Mouse (Mus musculus): ENCODE results near the gene Smim24. TPM values are rescaled to one million over a fixed set of nuclear protein-coding genes. Genes with fewer than 3 reads are reported as not detected.
A peak's percentile ranks its signal among the peaks of the same experiment; 100 is the strongest.

The Smim24 gene
- polyA plus RNA-seq (2012; rRNA removed), result 3.6 and 4.5 TPM in 2 replicates

GRCm38 (mm10) chr10:81392781-81393185 lies at the start of gene Smim24:
Gene Smim24, plus strand, starts transcription at chr10:81393051.
- no peak for DNase-seq (ENCODE audit: extremely low spot score in 1 of 2, low spot score in 1 of 2)

GRCm38 (mm10) chr10:81344421-81345161 lies 48.3 kb upstream of the Smim24 start:
- DNase-seq (ENCODE audit: extremely low spot score in 1 of 2, low spot score in 1 of 2), result no peak

DNA sequence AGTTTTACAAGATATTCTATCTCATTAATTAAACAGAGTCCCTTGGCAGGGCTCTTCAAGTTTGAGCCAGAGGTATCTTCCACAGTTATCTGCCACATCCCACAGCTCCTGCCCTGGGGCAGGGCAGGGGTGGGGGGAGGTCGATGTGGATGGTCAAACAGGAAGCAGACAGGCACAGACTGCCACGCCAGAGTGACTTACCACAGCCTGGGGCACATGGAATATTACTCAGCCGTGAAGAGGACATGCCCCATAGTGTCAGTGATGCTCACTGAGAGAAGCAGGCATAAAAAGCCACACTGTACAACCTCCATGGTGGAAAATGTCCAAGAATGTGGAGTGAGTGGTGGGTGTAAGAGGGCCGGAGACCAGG lies 47.7 kb upstream of the Smim24 start:
- DNase-seq (ENCODE audit: extremely low spot score in 1 of 2, low spot score in 1 of 2), result no peak

- DNase-seq (ENCODE audit: extremely low spot score in 1 of 2, low spot score in 1 of 2), result peak in 1 of 2 experiments; percentile 54
These were observed 46.3 kb upstream of the Smim24 start for GRCm38 (mm10) chr10:81346453-81347067.

GRCm38 (mm10) chr10:81349146-81349545 lies 43.7 kb upstream of the Smim24 start:
- no peak for DNase-seq (ENCODE audit: extremely low spot score in 1 of 2, low spot score in 1 of 2)

- DNase-seq (ENCODE audit: extremely low spot score in 1 of 2, low spot score in 1 of 2), result no peak
These were observed 42.9 kb upstream of the Smim24 start for GRCm38 (mm10) chr10:81349961-81350350.

DNA sequence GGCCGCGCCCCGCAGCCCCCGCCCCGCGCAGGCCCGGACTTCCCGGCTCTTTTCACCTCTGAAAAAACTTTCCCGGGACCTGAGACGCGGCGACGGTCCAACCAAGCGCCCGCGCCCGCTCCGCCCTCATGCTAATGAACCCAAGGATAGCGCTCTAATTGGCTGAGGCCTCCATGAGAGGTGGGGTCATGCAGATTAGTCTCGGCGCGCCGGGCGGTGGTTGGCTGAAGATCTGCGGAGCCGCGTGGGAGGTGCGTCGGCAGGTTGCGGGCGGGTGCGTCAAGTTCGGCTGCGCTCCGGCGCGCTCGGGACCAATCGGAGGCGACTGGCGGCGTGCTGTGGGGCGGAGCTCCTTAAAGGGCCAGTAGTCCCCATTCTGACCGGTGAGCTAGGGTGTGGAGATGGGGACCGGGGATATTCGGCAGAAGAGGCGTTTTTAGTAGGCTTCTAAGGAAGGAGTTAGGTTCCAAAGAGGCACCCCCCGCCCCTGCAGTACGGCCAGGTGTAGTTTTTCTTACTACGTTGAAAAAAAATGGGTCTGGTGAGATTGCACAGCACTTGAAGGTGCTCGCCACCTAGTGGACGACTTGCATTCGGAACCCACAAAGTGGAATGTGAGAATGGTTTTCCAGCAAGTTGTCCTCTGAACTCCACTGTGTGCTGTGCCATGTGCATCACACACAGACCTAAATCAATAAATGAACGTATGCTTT lies 42.3 kb upstream of the Smim24 start, which contains the start of gene Hmg20b:
Gene Hmg20b (minus strand): TSS at position 130 of the 713 bp plus-strand sequence.
- peak; percentile 99 to 100 for DNase-seq (ENCODE audit: extremely low spot score in 1 of 2, low spot score in 1 of 2)

DNA sequence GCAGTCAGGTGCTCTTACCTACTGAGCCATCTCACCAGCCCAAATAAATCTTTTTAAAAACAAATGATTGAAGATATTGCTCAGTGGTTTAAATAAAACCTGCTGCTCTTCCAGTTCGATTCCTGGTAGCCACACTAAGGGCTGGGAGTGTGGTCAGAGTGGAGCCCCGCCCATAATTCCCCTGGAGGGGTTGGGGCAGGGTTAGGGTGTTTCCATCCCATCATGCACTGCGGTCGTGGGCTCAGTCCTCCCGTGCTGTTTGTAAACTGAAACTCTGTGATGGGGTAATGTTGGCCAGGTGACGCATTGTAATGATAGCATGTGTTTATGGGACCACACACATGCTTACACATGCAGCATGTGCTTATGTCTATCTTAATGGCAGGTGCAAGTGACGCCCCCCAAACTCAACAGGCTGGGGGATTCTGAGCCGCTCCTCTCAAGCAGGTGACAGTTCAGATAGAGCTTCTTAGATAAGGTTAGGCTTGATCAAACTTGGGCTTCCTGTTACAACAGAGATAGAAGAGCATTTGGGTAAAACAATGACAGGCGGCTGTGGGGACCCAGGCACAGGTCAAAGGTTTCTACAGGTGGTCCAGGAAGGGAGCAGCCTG lies 41.1 kb upstream of the Smim24 start:
- no peak for DNase-seq (ENCODE audit: extremely low spot score in 1 of 2, low spot score in 1 of 2)

GRCm38 (mm10) chr10:81354738-81355477 lies 37.9 kb upstream of the Smim24 start:
- no peak for DNase-seq (ENCODE audit: extremely low spot score in 1 of 2, low spot score in 1 of 2)

GRCm38 (mm10) chr10:81355533-81355932 lies 37.3 kb upstream of the Smim24 start:
- no peak for DNase-seq (ENCODE audit: extremely low spot score in 1 of 2, low spot score in 1 of 2)

GRCm38 (mm10) chr10:81356352-81356990 lies 36.4 kb upstream of the Smim24 start:
- DNase-seq (ENCODE audit: extremely low spot score in 1 of 2, low spot score in 1 of 2), result no peak

- DNase-seq (ENCODE audit: extremely low spot score in 1 of 2, low spot score in 1 of 2), result peak; percentile 69 to 93
These were observed 35.6 kb upstream of the Smim24 start, which contains the start of gene Mfsd12 for GRCm38 (mm10) chr10:81356991-81357844. Gene Mfsd12, plus strand, starts transcription at chr10:81357491.

GRCm38 (mm10) chr10:81358209-81358608 lies 34.6 kb upstream of the Smim24 start:
- no peak for DNase-seq (ENCODE audit: extremely low spot score in 1 of 2, low spot score in 1 of 2)

- no peak for DNase-seq (ENCODE audit: extremely low spot score in 1 of 2, low spot score in 1 of 2)
These were observed 34.0 kb upstream of the Smim24 start for GRCm38 (mm10) chr10:81358841-81359240.

DNA sequence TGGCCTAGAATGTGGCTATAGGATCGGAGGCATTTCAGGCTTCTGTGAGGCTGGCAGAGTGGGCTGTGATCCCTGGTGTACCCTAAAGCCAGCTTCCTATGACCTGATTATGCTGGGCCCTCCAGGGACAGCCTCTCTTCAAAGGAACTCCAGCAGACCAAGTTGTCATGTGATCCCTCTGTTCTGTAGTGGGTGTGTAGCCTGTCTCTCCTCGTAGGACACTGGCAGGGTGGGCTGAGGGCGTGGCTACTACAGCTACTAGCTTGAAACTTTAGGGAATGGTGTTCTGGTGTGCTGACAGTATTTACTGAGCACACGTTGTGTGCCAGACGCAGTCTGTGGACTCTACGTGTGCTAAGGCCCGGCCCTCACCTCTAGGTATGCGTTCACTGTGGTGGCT lies 32.1 kb upstream of the Smim24 start:
- DNase-seq (ENCODE audit: extremely low spot score in 1 of 2, low spot score in 1 of 2), result no peak

DNA sequence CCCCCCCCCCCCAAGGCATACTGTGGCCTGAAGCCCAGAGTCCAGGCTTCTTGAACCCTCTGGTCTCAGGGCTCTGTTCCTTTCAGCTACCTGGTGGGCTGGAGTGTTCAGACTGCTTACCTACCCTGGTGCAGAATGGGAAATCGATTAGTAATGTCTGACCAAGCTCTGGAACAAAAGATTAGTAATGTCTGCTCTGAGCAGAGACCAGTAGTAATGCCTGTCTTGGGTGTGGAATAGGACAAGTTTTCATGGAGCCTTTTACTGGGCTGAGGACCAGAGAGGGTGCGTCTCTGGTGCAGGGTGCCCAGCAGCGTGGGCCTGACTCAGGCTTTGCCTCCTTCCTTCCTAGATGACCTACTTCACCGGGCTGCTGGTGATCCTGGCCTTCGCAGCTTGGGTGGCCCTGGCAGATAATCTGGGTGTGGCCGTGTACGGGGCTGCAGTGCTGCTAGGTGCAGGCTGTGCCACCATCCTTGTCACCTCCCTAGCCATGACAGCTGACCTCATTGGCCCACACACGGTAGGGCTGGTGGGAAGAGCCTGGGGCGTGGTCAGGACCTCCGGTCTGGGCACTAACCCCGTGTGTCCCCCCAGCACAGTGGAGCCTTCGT lies 30.4 kb upstream of the Smim24 start:
- no peak for DNase-seq (ENCODE audit: extremely low spot score in 1 of 2, low spot score in 1 of 2)

- no peak for DNase-seq (ENCODE audit: extremely low spot score in 1 of 2, low spot score in 1 of 2)
These were observed 29.2 kb upstream of the Smim24 start for GRCm38 (mm10) chr10:81363436-81364346.

All from frontal cortex, adult 2 months (tissue).